Mouse (Mus musculus) limb, embryonic 14.5 days (tissue): ENCODE measurements around the gene Cadm3. TPM values are rescaled to one million over a fixed set of nuclear protein-coding genes. Genes with fewer than 3 reads are reported as not detected.

ENCODE experiments used
- polyA plus RNA-seq, 2 experiments: library from polyadenylated mRNA; depleted of rRNA in 1 of 2; stranded (reverse) in 1 of 2; unstranded in 1 of 2; fragments of >200 nt; fragmentation: Nextera tagmentation in 1 of 2; extraction: Ambion mirVana in 1 of 2; gene quantifications; 2 replicates each; pipeline versions ENCODE4 v1.2.1 to v1.2.3; 2012 to 2014

The Cadm3 gene
- polyA plus RNA-seq, 2 experiments: 2.2 to 6.1 TPM

Other genes starting within 250 kb of the Cadm3 start
- gene Olfr1408, start 230.3 kb downstream of the Cadm3 start, polyA plus RNA-seq (2012; rRNA removed): not detected in 2 replicates
- gene Olfr1408, start 230.3 kb downstream of the Cadm3 start, polyA plus RNA-seq (2014; fragmentation: Nextera tagmentation; extraction: Ambion mirVana): not detected in 2 replicates
- gene Olfr1406, start 177.1 kb downstream of the Cadm3 start, polyA plus RNA-seq (2012; rRNA removed): not detected in 2 replicates
- not detected in 2 replicates for gene Olfr1406, start 177.1 kb downstream of the Cadm3 start, polyA plus RNA-seq (2014; fragmentation: Nextera tagmentation; extraction: Ambion mirVana)
- not detected in 2 replicates for gene Olfr218, start 169.9 kb downstream of the Cadm3 start, polyA plus RNA-seq (2012; rRNA removed)
- not detected in 2 replicates for gene Olfr218, start 169.9 kb downstream of the Cadm3 start, polyA plus RNA-seq (2014; fragmentation: Nextera tagmentation; extraction: Ambion mirVana)
- gene Olfr1404, start 155.3 kb downstream of the Cadm3 start, polyA plus RNA-seq (2012; rRNA removed): not detected in 2 replicates
- not detected in 2 replicates for gene Olfr1404, start 155.3 kb downstream of the Cadm3 start, polyA plus RNA-seq (2014; fragmentation: Nextera tagmentation; extraction: Ambion mirVana)
- 0.09 and 0.13 TPM in 2 replicates for gene Fcer1a, start 140.5 kb downstream of the Cadm3 start, polyA plus RNA-seq (2012; rRNA removed)
- gene Fcer1a, start 140.5 kb downstream of the Cadm3 start, polyA plus RNA-seq (2014; fragmentation: Nextera tagmentation; extraction: Ambion mirVana): 0.28 TPM in 1 of 2 replicates, not detected in the other
- not detected in 2 replicates for gene Olfr418, start 101.7 kb downstream of the Cadm3 start, polyA plus RNA-seq (2012; rRNA removed)
- not detected in 2 replicates for gene Olfr418, start 101.7 kb downstream of the Cadm3 start, polyA plus RNA-seq (2014; fragmentation: Nextera tagmentation; extraction: Ambion mirVana)
- not detected in 2 replicates for gene Mptx2, start 89.9 kb downstream of the Cadm3 start, polyA plus RNA-seq (2012; rRNA removed)
- gene Mptx2, start 89.9 kb downstream of the Cadm3 start, polyA plus RNA-seq (2014; fragmentation: Nextera tagmentation; extraction: Ambion mirVana): not detected in 2 replicates
- gene Ackr1, start 33.9 kb downstream of the Cadm3 start, polyA plus RNA-seq (2012; rRNA removed): 2.1 and 2.2 TPM in 2 replicates
- gene Ackr1, start 33.9 kb downstream of the Cadm3 start, polyA plus RNA-seq (2014; fragmentation: Nextera tagmentation; extraction: Ambion mirVana): 1.1 TPM in 2 replicates
- 1.1 and 1.8 TPM in 2 replicates for gene Aim2, start 16.8 kb downstream of the Cadm3 start, polyA plus RNA-seq (2012; rRNA removed)
- 0.80 and 1.2 TPM in 2 replicates for gene Aim2, start 16.8 kb downstream of the Cadm3 start, polyA plus RNA-seq (2014; fragmentation: Nextera tagmentation; extraction: Ambion mirVana)
- 0.11 and 0.18 TPM in 2 replicates for gene Ifi206, start 123.3 kb upstream of the Cadm3 start, polyA plus RNA-seq (2012; rRNA removed)
- 0.07 and 0.10 TPM in 2 replicates for gene Ifi206, start 123.3 kb upstream of the Cadm3 start, polyA plus RNA-seq (2014; fragmentation: Nextera tagmentation; extraction: Ambion mirVana)
- not detected in 2 replicates for gene Ifi214, start 168.3 kb upstream of the Cadm3 start, polyA plus RNA-seq (2012; rRNA removed)
- not detected in 2 replicates for gene Ifi214, start 168.3 kb upstream of the Cadm3 start, polyA plus RNA-seq (2014; fragmentation: Nextera tagmentation; extraction: Ambion mirVana)
- gene Ifi213, start 231.6 kb upstream of the Cadm3 start, polyA plus RNA-seq (2012; rRNA removed): 0.04 and 0.10 TPM in 2 replicates
- not detected in 2 replicates for gene Ifi213, start 231.6 kb upstream of the Cadm3 start, polyA plus RNA-seq (2014; fragmentation: Nextera tagmentation; extraction: Ambion mirVana)